Mouse (Mus musculus) urinary bladder, postnatal 14 days (tissue): Measurements from ENCODE around the gene Ank2.

Experiments
- DNase-seq: peaks from one replicate; pipeline ENCODE4 v3.0.0; 2021; ENCODE audit warnings: low spot score

Gene Ank2

GRCm38 (mm10) chr3:127282277-127282676, 216.9 kb downstream of the Ank2 start:
- DNase-seq: no peak

- no peak for DNase-seq
Measured at GRCm38 (mm10) chr3:127281390-127281789, 217.8 kb downstream of the Ank2 start.

DNA sequence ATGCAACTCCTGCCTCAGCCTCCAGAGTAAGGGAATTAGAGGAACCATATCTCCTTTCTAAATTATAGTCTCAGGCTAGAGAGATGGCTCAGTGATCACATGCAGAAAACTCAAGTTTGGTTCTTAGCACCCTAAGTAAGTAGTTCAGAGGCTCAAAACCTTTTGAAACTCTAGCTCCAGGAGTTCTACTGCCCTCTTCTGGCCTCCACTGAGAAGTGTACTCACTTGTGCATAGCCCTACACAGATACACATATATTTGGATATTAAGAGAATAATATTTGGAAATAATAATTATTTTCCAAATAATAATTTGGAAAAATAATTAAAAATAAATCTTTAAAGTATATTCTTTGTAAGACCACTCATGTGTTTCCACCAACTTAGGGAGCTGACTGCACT, 218.8 kb downstream of the Ank2 start:
- DNase-seq: no peak

DNA sequence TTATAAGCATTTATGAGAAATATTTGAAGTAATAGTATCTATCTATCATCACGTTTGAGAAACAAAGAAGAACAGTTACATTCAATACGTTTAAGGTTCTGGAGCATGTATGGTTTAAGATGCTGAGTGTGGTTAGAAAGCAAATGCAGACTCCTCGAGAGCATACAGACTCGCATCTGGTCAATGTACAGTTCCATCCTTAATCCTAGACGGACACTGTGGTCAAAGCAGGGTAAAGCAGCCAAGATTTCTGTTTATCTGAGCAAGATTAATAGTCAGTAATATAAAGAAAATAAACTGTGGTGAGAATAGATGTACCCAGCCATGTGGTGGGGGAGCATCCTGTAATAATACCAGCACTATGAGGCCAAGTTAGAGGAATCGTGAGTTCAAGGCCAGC, 223.2 kb downstream of the Ank2 start:
- DNase-seq: no peak

- DNase-seq: no peak
Measured at GRCm38 (mm10) chr3:127272801-127273200, 226.3 kb downstream of the Ank2 start.

GRCm38 (mm10) chr3:127269616-127270015, 229.5 kb downstream of the Ank2 start:
- DNase-seq: no peak

DNA sequence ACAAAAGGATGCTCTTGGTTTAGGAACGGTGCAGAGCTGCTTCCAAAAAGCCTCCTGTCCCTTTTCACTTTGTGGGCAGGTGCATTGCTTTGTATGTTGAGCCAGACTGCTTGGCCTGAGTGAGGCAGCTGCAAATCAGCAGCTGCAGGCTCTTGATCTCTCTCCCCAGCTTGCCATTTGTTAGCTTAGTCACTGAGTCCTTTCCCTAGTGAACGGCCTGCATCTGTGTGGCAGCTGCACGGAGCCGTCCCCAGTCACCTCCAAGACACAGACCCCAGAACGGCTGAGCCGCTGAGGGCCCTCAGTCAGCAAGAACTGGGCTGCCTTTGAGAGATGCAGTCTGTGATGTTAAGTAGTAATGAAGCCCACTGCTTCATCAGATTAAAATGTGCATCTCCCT, 231.3 kb downstream of the Ank2 start:
- no peak for DNase-seq

- no peak for DNase-seq
Measured at GRCm38 (mm10) chr3:127265732-127266131, 233.4 kb downstream of the Ank2 start.

- DNase-seq: no peak
Measured at GRCm38 (mm10) chr3:127265182-127265581, 234.0 kb downstream of the Ank2 start.

DNA sequence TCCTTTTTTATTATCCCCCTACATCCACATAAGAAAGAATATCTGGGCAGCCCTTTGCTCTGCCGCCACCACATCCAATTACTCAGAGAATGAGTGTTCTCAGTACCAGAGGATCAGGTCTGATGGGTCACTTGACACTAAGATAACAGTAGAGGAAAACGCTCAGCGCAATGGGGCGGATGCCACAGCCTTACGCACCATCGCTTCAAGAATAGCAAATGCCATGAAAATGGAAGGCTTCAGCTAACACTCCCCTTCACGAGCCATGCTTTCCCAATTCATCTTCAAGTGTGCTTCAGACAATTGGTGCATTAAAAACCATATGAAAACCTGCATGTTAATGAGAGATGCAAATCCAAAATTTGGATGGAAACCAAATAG, 238.4 kb downstream of the Ank2 start:
- DNase-seq: no peak

DNA sequence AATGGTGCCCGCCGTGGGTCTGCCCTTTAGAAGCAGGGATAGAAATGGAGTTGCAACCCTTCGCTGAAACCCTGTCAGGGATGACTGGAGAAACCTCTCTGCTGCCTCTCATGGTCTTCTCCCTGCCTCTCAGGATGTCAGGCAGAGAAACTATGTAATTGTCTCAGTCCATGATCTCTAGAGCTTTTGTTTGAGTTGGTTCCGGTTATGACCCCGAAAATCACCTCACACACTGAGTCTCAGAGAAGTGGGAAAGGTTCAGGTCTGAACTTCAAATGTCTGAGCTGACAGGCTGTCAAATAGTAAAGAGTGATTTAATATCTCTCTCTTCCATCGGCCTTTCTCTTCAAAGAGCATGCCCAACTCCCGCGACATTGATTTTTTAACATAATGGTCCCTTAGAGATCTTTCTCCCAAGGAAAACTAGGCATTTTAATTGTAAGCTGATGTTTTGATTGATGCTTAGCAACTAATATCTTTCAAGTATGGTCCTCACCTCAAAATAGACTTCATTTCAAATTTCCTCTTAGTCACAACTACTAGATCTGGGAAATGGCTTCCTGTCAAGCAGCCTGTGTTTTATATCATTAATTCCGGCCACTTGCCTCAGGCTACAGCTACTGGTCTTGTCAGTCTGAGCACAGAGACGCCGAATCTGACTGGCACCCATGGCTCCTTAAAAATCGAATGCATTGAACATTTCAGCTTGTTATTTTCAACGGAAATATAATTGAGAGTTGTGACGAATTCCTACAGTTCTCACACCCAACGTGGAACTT, 239.0 kb downstream of the Ank2 start:
- no peak for DNase-seq

GRCm38 (mm10) chr3:127258466-127259075, 240.6 kb downstream of the Ank2 start:
- no peak for DNase-seq

DNA sequence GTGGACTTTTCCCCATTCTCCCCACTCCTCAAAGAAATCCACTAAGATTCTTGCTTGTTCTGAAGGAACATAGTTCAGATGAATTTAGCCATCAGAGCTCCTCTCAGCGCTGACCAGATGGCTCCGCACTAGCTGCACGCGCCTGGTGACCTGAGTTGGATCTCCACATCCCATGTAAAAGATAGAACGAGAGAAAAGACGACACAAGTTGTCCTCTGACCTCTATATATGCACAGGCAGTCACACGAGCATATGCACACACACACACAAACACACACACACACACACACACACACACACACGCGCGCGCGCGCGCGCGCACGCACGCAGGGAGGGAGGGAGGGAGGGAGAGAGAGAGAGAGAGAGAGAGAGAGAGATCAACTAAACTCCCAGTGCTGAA, 241.2 kb downstream of the Ank2 start:
- DNase-seq: peak; percentile 21

DNA sequence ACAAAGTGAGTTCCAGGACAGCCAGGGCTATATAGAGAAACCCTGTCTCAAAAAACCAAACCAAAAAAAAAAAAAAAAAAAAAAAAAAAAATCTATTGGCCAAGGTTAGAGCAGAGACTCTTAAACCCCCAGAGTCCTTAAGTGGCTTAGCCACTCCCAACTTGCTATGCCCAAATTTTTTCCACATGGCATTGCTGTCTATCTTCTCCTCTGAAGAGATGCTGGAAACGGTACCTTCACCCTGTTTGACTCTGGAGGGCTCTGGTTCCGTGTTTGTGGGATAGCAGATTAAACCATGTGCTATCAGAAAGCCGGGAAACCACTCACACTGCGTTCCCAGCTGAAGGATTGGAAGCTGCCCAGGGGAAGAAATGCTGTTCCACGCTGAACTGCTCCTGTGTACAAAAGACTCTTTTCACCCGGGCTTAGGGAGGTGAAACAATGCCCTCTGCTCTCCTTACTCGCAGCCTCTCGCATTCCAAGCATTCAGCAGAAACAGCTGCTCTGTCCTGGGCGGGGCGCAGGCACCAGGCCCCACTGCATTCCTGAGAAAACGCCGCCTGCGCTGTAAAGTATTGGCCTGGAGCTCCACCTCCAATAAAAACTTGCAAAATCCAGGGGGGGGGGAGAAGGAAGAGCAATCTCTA, 241.7 kb downstream of the Ank2 start:
- peak; percentile 83 for DNase-seq

DNA sequence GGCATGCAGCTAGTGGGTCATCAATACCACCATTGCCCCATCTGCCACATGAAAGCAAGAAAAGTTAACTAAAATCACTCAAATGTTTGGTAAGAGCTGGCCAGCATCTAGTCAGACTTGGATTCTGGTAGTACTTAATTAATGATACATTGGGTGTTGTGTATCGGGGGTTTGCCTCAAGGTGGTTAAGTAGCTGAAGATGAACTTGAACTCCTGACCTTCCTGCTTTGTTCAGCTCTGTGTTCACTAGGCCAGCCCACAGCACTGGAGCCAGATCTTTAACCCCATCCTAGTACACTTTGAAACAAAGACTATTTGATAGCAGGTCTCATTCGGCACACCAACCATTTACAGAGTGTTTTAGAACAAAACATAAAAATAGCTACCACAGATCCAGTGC, 242.5 kb downstream of the Ank2 start:
- DNase-seq: no peak

DNA sequence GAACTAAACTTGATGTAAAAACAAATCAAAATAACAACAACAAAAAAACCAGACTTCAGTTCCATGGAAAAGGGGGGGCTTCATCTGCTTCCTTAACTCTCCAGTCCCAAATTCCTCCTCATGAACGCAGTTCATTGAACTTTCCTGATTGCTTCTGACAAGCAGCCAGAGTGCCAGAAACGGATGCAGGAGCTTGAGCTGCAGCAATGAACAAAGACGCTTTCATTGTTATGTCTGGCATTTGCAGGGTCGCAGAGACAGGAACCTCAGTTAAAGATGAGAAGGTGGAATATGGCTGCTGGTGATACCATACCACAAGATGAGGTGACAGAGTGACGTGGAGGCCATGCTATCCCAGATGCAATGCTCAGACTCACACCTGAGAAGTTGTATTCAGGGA, 248.2 kb downstream of the Ank2 start:
- DNase-seq: no peak

DNA sequence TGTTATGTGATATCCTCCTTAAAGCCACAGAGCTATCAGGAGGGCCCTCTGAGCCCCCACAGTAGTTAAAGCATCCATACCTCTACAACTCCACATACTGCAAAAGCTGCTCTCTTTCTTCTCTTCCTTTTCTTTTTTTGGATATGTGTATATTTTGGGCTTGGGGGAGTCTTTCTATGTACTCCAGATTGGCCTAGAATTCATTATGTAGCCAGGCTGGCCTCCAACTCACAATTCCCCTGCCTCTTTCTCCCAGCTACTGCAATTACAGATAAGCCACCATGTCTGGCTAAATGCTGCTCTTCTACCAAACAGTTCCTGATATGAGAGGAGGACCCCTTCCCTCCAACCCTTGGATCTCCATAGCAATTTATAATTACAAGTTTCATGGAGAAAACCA, 250.5 kb downstream of the Ank2 start:
- DNase-seq: no peak

DNA sequence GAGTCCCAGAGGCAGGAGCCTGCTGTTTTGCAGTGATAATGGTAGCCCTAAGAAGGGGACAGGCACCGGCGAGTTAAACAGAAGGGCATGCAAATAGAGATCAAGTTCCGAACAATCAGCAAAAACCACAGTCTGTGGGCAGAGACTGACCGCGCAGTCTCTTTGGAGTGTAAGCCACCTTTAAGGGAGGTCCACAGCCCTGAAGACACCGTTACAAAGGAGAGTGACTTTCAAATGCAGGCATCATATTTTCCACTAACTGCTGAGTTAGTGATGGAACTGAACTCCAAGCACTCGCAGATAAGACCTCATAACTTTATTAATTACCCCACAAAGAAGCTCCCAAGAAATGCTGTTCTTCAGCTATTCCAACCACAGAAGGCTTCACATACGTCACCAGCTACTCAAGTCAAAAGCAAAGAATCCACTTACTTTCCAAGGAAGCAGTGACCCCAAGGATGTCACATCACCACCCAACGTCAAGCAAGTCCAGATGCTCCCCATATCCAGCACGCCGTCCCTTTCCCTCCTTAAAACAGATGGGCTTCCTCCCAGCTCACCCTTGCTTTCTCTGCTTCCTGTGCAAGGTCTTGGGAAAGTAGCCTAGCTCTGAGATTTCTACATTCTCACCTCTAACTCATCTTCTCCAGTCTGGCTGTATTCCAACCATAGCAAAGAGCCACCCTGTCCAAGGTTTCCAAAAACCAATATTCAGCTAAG, 252.0 kb downstream of the Ank2 start:
- no peak for DNase-seq

DNA sequence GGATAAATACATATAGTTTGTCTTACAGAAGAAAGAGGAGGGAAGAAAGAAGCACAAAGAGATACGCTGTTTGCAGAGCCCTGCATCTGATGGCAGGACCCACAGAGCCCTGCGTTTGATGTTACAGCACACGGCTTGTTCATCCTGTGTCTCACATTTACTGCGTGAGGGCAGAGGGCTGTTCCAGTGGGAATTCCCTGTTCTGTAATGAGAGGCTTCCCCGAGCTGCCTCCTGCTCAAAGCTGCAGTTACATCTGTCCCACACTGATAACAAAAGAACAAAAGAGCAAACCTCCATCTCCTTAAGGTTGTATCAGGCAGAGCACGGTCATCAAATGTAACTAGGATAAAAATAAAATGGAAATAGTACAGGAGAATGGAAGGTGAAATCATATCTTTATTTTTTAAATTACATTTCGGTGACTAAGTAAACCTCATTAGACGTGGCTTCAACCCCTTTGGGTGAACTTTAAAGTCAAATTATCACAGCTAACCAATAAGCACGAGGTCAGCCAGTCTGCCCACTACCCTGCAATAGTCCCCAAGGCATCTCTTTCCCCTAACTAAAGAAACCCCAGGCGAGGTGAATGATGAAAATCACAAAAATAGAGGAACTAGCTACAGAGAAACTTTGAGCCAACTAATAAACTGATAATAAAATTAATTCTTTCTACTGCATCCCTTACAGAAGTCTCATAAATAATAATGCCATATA, 255.1 kb downstream of the Ank2 start:
- no peak for DNase-seq

- DNase-seq: no peak
Measured at GRCm38 (mm10) chr3:127242234-127242810, 256.8 kb downstream of the Ank2 start.

DNA sequence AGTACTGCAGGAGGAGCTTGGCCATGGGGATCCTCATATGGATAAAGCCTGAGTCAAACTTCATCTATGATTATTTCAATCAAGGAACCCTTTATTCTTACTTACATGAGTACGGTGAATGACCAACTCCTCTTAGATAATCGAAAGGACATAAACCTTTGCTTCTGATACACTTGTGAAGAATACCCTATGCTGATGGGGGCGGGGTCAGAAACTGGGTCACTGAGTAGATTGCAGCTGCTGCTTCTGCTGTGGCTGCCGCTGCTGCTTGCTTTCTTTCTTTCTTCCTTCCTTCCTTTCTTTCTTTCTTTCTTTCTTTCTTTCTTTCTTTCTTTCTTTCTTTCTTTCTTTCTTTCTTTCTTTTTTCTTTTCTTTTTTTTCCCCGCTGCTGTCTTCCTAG, 263.9 kb downstream of the Ank2 start:
- peak; percentile 5 for DNase-seq
